Mouse (Mus musculus): ENCODE measurements around the gene Muc3. TPM values are rescaled to one million over a fixed set of nuclear protein-coding genes. Genes with fewer than 3 reads are reported as not detected.

Gene Muc3
- polyA plus RNA-seq, 1 experiment from 2014 or later = not detected

DNA sequence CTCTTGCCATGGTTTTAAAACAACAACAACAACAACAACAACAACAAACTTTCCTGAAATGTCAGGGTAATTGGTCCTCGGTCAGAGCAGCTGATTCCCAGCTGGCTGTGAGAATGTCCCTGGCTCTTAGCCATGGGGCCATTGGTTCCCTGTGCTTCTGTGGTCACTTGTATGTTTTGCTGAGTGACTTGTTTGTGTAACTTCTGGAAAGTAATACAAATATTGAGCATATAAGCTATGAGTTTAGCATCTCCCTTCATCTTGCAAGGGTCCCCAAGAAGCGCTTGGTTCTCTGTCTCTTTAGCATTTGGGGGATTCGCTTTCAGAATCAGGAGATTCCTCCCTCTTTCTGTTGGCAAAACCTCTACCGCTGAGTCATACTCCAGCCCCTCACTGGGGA is 42.7 kb downstream of the Muc3 start:
- Histone ChIP-seq H3K9ac (no peak overlapping the region), H3K4me2 (no peak overlapping the region), H3K4me1 (peaks cover 10% of the 10 kb centered on the region; the same call in 1 of the 2 replicates), H3K27ac (no peak overlapping the region), H3K36me3 (ENCODE audit: poor library complexity, severe bottlenecking) (no peaks in the 10 kb centered on the region), H3K4me3 (no peak overlapping the region), H3K27me3 (no peaks in the 10 kb centered on the region), H3K9me3 (replicated peaks) (no peaks in the 10 kb centered on the region)
- WGBS = 73% methylated on average over 4 of the region's 4 CpGs
- no peak for ATAC-seq

DNA sequence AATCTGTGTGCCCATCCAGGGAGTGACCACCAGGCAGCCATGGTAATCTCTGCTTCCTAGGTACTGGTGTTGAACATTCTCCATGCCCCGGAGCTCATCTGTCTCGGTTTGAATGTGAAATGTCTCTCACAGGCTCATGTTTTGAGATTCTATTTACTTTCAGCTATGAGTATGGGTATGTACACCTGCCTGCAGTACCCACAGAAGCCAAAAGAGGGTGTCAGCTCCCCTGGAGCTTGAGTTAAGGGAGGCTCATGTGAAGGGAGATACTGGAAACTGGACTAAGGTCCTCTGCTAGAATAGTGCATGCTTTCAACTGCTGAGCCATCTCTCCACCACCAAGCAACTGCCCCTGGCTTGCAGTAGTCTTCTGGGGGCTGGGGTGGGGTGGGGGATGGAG is 45.2 kb downstream of the Muc3 start:
- peaks cover 10% of the 10 kb centered on the region; the same call in 1 of the 2 replicates for H3K4me1 ChIP-seq
- H3K4me2 ChIP-seq = no peak overlapping the region
- H3K27me3 ChIP-seq = no peaks in the 10 kb centered on the region
- no peak for ATAC-seq
- no peaks in the 10 kb centered on the region for H3K36me3 ChIP-seq (ENCODE audit: poor library complexity, severe bottlenecking)
- no peak overlapping the region for H3K27ac ChIP-seq
- H3K9me3 ChIP-seq (replicated peaks) = no peaks in the 10 kb centered on the region
- 90% methylated on average over 2 of the region's 2 CpGs for WGBS
- H3K4me3 ChIP-seq = no peak overlapping the region
- no peak overlapping the region for H3K9ac ChIP-seq

DNA sequence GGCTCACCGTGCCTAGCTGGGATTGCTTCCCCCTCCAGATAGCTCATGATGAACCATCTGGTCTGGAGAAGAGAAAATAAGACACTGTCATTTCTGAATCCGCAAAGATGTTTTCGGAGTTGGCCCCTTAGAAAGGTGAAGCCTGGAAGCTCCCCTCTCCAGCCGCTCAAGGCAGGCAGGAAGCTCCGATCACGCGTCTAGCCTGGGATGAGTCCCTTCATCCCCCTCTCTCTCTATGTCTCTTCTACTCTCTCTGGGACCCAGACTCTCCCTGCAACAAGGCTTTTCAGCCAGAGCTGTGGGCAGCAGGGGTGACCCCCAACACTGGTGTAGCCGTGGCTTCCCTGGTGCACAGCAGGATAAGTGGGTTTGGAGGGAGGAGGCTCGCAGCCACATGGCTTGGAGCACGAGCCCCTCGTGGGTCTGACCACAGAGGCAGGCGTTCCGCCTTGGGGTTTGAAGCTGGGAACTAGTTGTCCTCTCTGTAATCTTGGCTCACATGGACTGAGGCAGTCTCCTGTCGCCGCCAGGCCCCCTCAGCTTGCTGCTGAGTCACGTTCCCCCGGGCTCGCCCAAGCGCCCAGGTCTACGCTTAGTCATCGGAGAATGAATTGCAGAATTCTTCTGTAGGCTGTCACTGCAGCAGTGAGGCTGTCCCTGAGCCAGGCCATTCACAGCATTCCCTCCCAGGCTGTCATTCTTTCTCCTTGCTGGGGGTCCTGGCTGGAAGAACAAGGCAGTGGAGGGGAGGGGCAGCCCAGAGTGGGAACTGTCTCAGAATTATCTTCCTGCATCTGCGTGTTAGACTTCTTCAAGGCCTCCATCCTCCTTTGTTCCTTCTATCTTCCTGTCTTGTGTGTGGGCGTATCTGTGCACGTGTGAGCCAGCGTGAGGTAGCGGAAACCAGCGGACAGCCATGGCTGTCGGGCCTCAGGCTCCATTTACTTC is 46.3 kb downstream of the Muc3 start:
- H3K4me3 ChIP-seq = no peak overlapping the region
- H3K4me1 ChIP-seq = peaks cover 10% of the 10 kb centered on the region; the same call in 1 of the 2 replicates
- no peak overlapping the region for H3K9ac ChIP-seq
- WGBS = 69% methylated on average over 28 of the region's 28 CpGs
- no peaks in the 10 kb centered on the region for H3K36me3 ChIP-seq (ENCODE audit: poor library complexity, severe bottlenecking)
- no peak overlapping the region for H3K4me2 ChIP-seq
- no peaks in the 10 kb centered on the region for H3K9me3 ChIP-seq (replicated peaks)
- no peaks in the 10 kb centered on the region for H3K27me3 ChIP-seq
- no peak for ATAC-seq
- H3K27ac ChIP-seq = no peak overlapping the region

DNA sequence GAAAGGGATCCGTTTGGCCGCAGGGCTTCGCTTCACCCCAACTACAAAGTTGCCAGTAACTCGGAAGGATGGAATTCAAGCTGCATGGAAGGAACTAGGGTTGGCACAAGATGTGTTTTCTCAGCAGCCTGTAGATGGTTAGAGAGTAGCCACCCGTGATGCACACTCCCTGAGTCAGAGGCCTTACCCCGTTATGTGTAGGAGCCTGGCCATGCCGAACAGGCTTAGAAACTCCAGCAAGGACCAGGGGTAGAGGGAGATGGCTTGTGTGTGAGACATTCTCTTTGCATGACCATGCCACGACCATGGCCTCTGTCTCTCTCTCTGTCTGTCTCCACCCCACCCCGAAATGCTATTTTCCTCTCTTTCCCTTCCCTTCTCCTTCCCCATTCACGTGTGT is 47.0 kb downstream of the Muc3 start:
- peaks cover 10% of the 10 kb centered on the region; the same call in 1 of the 2 replicates for H3K4me1 ChIP-seq
- H3K27ac ChIP-seq = no peak overlapping the region
- H3K4me2 ChIP-seq = no peak overlapping the region
- H3K9me3 ChIP-seq (replicated peaks) = no peaks in the 10 kb centered on the region
- H3K36me3 ChIP-seq (ENCODE audit: poor library complexity, severe bottlenecking) = no peaks in the 10 kb centered on the region
- H3K9ac ChIP-seq = no peak overlapping the region
- 77% methylated on average over 10 of the region's 10 CpGs for WGBS
- H3K4me3 ChIP-seq = no peak overlapping the region
- ATAC-seq = no peak
- H3K27me3 ChIP-seq = no peaks in the 10 kb centered on the region

DNA sequence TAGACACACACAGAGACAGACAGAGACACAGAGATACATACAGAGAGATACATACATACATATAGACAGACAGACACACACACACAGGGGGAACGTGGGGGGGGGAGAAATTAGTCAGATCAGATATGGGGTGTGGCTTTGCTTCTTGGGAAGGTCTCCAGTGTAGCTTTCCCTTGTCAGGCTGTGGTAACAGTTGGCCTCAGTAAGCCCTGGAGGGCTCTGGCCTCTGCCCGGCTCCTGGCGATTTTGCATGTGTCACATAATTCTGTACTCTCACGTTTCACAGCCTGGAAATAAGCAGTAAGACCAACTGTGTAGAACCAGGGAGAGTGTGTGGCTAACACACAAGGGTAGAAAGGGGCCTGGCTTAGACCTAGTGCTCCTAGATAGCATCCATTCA is 48.5 kb downstream of the Muc3 start:
- Histone ChIP-seq H3K36me3 (ENCODE audit: poor library complexity, severe bottlenecking) (no peaks in the 10 kb centered on the region), H3K4me2 (no peak overlapping the region), H3K27ac (no peak overlapping the region), H3K4me3 (no peak overlapping the region), H3K9ac (no peak overlapping the region), H3K9me3 (replicated peaks) (no peaks in the 10 kb centered on the region), H3K4me1 (peaks cover 10% of the 10 kb centered on the region; the same call in 1 of the 2 replicates), H3K27me3 (no peaks in the 10 kb centered on the region)
- ATAC-seq = no peak
- WGBS = 63% methylated on average over 4 of the region's 4 CpGs

DNA sequence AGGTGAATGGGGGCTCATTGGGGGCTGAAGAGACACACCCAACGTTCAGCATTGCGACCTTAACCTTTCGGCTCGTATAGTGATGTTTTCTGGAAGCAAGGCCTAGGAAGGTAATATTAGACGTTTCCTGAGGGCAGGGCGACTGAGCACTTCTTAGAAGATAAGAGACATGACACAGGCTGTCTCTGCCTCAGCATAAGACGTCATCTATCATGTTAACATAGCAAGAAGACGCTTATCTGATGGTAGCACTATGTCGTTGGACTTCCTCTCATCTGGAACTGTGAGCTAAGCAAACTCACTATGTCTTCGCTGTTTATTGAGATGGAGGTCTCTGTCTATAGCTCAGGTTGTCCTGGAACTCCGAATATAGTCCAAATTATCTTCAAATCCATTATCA is 50.7 kb downstream of the Muc3 start:
- Histone ChIP-seq H3K27me3 (no peaks in the 10 kb centered on the region), H3K4me3 (no peak overlapping the region), H3K36me3 (ENCODE audit: poor library complexity, severe bottlenecking) (no peaks in the 10 kb centered on the region), H3K4me2 (no peak overlapping the region), H3K27ac (no peak overlapping the region), H3K4me1 (peaks cover 8% of the 10 kb centered on the region; the same call in 1 of the 2 replicates), H3K9ac (no peak overlapping the region), H3K9me3 (replicated peaks) (no peaks in the 10 kb centered on the region)
- WGBS = 82% methylated on average over 11 of the region's 11 CpGs
- ATAC-seq = no peak

DNA sequence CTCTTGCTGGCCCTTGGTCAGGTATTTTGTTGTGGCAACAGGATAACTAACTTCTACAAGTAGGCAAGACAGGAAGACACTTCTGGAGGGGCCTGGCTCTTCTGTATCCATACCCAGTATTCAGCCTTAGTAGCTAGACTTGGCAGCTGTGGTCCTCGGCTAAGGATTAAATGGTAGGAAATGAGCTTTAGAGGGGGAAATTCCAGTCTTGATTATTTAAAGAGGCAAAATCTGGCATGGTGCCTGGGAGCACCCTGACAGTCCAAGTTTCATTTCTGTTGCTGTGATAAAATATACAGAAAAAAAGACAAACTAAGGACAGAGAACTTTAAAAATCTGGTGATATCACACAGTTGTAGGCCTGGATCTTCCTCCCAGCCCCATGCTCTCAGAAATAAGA is 53.1 kb downstream of the Muc3 start:
- ATAC-seq = no peak

DNA sequence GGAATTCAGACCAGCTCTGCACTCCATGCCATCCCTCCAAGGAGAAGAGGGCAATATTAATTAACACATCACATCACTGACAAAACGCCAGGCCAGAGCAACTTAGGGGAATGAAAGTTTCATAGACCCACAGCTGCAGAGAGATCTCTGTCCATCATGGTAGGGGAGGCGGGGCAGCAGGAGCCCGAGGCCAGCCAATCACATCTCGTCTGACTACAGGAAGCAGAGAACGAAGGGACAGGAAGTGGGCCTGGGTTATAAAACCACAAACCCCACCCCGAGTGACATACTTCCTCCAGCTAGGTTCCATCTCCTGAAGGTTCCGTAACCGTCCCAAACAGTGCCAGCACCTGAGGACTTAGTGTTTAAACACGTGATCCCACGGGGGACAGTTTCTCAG is 54.0 kb downstream of the Muc3 start:
- Histone ChIP-seq H3K4me2 (no peak overlapping the region), H3K9ac (no peak overlapping the region), H3K4me3 (no peak overlapping the region), H3K9me3 (replicated peaks) (no peaks in the 10 kb centered on the region), H3K4me1 (no peaks in the 10 kb centered on the region), H3K27me3 (no peaks in the 10 kb centered on the region), H3K36me3 (ENCODE audit: poor library complexity, severe bottlenecking) (no peaks in the 10 kb centered on the region), H3K27ac (no peak overlapping the region)
- ATAC-seq = no peak
- WGBS = 88% methylated on average over 10 of the region's 10 CpGs

More for the DNA sequence above, 53.1 kb downstream of the Muc3 start:
- Histone ChIP-seq H3K36me3 (ENCODE audit: poor library complexity, severe bottlenecking) (no peaks in the 10 kb centered on the region), H3K27ac (no peak overlapping the region), H3K4me3 (no peak overlapping the region), H3K9me3 (replicated peaks) (no peaks in the 10 kb centered on the region), H3K4me2 (no peak overlapping the region), H3K27me3 (no peaks in the 10 kb centered on the region), H3K9ac (no peak overlapping the region), H3K4me1 (no peaks in the 10 kb centered on the region)
- WGBS = 60% methylated on average over 1 of the region's 1 CpGs

DNA sequence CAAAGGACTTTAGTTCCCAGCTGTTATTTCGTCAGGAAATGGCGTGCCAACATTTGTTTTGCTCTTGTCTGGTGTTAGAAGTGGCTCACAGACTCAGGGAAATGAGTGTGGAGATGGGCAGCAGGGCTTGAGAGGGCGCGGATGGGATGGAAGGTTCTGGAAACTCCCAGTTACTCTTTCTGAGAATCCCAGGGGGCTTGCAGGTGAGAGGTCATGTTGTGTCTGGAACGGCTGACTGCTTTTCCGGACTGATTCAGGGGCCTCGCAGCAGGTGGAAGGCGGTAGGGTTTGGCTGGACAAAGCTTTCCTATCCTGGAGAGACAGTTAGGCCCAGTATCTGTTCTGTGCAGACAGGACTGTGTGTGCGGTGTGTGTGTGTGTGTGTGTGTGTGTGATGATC is 55.4 kb downstream of the Muc3 start:
- no peaks in the 10 kb centered on the region for H3K36me3 ChIP-seq (ENCODE audit: poor library complexity, severe bottlenecking)
- no peak overlapping the region for H3K4me3 ChIP-seq
- no peaks in the 10 kb centered on the region for H3K27me3 ChIP-seq
- H3K9ac ChIP-seq = no peak overlapping the region
- no peak overlapping the region for H3K27ac ChIP-seq
- 77% methylated on average over 9 of the region's 9 CpGs for WGBS
- no peak for ATAC-seq
- no peaks in the 10 kb centered on the region for H3K9me3 ChIP-seq (replicated peaks)
- H3K4me2 ChIP-seq = no peak overlapping the region
- no peaks in the 10 kb centered on the region for H3K4me1 ChIP-seq

DNA sequence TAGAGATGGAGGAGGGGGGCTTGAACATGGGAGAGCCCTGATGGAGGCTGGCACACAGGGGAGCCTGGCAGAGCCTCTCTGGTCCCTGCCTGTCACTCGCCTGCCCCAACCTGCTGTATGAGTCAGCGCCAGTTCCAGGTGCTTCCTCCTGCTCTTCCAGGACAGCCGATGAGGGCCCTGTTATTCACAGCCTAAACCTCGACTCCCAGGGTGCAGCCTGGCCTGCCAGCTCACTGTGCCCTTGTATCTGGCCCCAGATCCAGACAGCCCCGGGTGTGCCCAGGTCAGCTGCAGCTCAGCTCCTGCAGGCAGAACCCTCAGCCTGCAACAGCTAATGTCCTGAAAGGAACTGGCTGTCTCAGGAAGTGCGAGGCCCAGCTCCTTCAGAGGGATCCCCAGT is 57.6 kb downstream of the Muc3 start:
- H3K4me2 ChIP-seq = no peak overlapping the region
- no peak overlapping the region for H3K4me3 ChIP-seq
- 67% methylated on average over 6 of the region's 6 CpGs for WGBS
- H3K27me3 ChIP-seq = no peaks in the 10 kb centered on the region
- no peaks in the 10 kb centered on the region for H3K4me1 ChIP-seq
- no peak overlapping the region for H3K27ac ChIP-seq
- H3K9me3 ChIP-seq (replicated peaks) = peaks cover 4% of the 10 kb centered on the region; the same call in 1 of the 2 replicates
- no peak for ATAC-seq
- H3K36me3 ChIP-seq (ENCODE audit: poor library complexity, severe bottlenecking) = no peaks in the 10 kb centered on the region
- no peak overlapping the region for H3K9ac ChIP-seq

DNA sequence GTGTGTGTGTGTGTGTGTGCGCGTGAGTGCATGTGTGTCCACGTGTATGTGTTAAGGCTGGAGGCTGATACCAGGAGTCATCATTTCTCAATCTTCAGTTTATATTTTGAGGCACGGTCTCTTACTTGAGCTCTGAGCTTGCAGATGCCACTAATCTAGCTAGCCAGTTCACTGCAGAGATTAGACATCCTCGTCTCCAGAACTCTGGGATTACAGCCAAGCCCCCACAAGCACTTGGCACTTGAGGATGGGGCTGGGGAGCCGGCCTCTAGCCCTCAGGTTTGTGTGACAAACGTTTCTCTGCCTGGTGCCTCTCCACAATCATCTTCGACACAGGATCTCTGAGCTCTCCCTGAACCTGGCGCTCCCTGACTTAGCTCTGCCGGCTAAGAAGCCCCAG is 58.3 kb downstream of the Muc3 start:
- WGBS = 75% methylated on average over 10 of the region's 10 CpGs
- Histone ChIP-seq H3K4me1 (no peaks in the 10 kb centered on the region), H3K27ac (no peak overlapping the region), H3K9ac (no peak overlapping the region), H3K4me3 (no peak overlapping the region), H3K9me3 (replicated peaks) (peaks cover 4% of the 10 kb centered on the region; the same call in 1 of the 2 replicates), H3K27me3 (no peaks in the 10 kb centered on the region), H3K4me2 (no peak overlapping the region), H3K36me3 (ENCODE audit: poor library complexity, severe bottlenecking) (no peaks in the 10 kb centered on the region)
- no peak for ATAC-seq

DNA sequence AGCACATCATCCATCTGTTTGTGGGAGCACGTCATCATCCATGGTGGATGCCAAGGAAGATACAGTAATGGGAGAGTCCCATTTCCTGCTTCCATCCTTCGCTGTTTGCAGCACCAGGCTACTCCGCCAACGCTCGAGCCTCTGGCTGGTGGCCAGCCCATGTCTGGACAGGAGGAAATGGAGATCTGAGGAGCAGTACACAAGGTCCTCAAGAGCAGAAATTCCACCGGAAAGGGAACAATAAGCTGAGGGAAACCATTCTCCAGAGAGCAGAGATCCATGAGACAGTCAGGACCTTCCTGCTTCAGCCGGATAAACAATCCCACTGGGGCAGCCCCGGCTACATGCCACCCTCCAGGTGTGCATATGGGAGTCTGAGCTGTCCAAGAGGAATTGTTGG is 61.7 kb downstream of the Muc3 start:
- 90% methylated on average over 8 of the region's 8 CpGs for WGBS
- Histone ChIP-seq H3K4me2 (no peak overlapping the region), H3K27ac (no peak overlapping the region), H3K36me3 (ENCODE audit: poor library complexity, severe bottlenecking) (no peaks in the 10 kb centered on the region), H3K9me3 (replicated peaks) (peaks cover 4% of the 10 kb centered on the region; the same call in 1 of the 2 replicates), H3K9ac (no peak overlapping the region), H3K27me3 (no peaks in the 10 kb centered on the region), H3K4me3 (no peak overlapping the region), H3K4me1 (no peaks in the 10 kb centered on the region)
- ATAC-seq = no peak
